Mouse (Mus musculus): Measurements from ENCODE around the gene Dgkk. TPM values are rescaled to one million over a fixed set of nuclear protein-coding genes. Genes with fewer than 3 reads are reported as not detected.
"Not testable (repeated sequence)": the region's sequence is repeated elsewhere in the genome, so short reads cannot be mapped to it uniquely, and the experiment has no call there.

The Dgkk gene
- 8.7 and 9.3 TPM in 2 replicates for total RNA-seq (2021)
- long read RNA-seq, result 0 reads

- DNase-seq, result not testable (repeated sequence)
Observed at GRCm38 (mm10) chrX:6779006-6779405, at the start of gene Dgkk. Gene Dgkk (plus strand): TSS chrX:6779306.

- DNase-seq, result no peak
Observed at GRCm38 (mm10) chrX:6733998-6734397, 45.1 kb upstream of the Dgkk start.

- DNase-seq, result no peak
Observed at GRCm38 (mm10) chrX:6750714-6751113, 28.4 kb upstream of the Dgkk start.

- DNase-seq, result no peak
Observed at GRCm38 (mm10) chrX:6751549-6752047, 27.5 kb upstream of the Dgkk start.

GRCm38 (mm10) chrX:6777489-6778249 is 1.4 kb upstream of the Dgkk start:
- no peak for DNase-seq

- peak; percentile 19 for DNase-seq
Observed at GRCm38 (mm10) chrX:6778250-6778637, 862 bp upstream of the Dgkk start.

GRCm38 (mm10) chrX:6779969-6780539 is 948 bp downstream of the Dgkk start:
- DNase-seq, result no peak

GRCm38 (mm10) chrX:6832553-6832952 is 53.4 kb downstream of the Dgkk start:
- DNase-seq, result no peak

GRCm38 (mm10) chrX:6853466-6853865 is 74.4 kb downstream of the Dgkk start:
- DNase-seq, result no peak

GRCm38 (mm10) chrX:6854136-6854535 is 75.0 kb downstream of the Dgkk start:
- DNase-seq, result no peak

GRCm38 (mm10) chrX:6893933-6894332 is 114.8 kb downstream of the Dgkk start:
- DNase-seq, result peak; percentile 2

GRCm38 (mm10) chrX:6911047-6911446 is 131.9 kb downstream of the Dgkk start:
- DNase-seq, result no peak

- DNase-seq, result no peak
Observed at GRCm38 (mm10) chrX:6922165-6922564, 143.1 kb downstream of the Dgkk start.

GRCm38 (mm10) chrX:6926224-6926623 is 147.1 kb downstream of the Dgkk start:
- no peak for DNase-seq

GRCm38 (mm10) chrX:6968598-6968997 is 189.5 kb downstream of the Dgkk start:
- no peak for DNase-seq

- DNase-seq, result peak; percentile 2
Observed at GRCm38 (mm10) chrX:6971956-6972355, 192.8 kb downstream of the Dgkk start.

- not testable (repeated sequence) for DNase-seq
Observed at GRCm38 (mm10) chrX:6983916-6984315, 204.8 kb downstream of the Dgkk start.

All from adrenal gland, postnatal 25 days (tissue).